Mouse (Mus musculus) intestine, embryonic 14.5 days (tissue): ENCODE results near the gene Vax2. TPM values are rescaled to one million over a fixed set of nuclear protein-coding genes. Genes with fewer than 3 reads are reported as not detected.

Experiments
- ATAC-seq: fragments of 200-750 bp; cut with Nextera tagmentation; replicated peaks from 2 replicates; pipeline ENCODE4 v1.8.0; 2017; ENCODE audit warnings: low read depth, moderate number of reproducible peaks, moderate TSS enrichment, moderate library complexity; ENCODE audit not compliant: low FRiP score, low TSS enrichment
- DNase-seq: peaks from one replicate; pipeline ENCODE4 v3.0.0-alpha.2; 2018; ENCODE audit warnings: low spot score
- H3K27ac ChIP-seq: fragments of 300-500 bp; sonication (generic); 2 replicates; pipeline ENCODE4 v1.5.1; 2014; ENCODE audit warnings: low read depth, mild to moderate bottlenecking, control low read depth
- H3K27me3 ChIP-seq: fragments of 300-500 bp; sonication (generic); replicated peaks from 2 replicates; pipeline ENCODE4 v1.6.1; 2014; ENCODE audit warnings: low read length, control low read depth; ENCODE audit not compliant: control insufficient read depth, insufficient read depth
- H3K36me3 ChIP-seq: fragments of 300-500 bp; sonication (generic); 2 replicates; pipeline ENCODE4 v1.6.1; 2014; ENCODE audit warnings: low read length, control low read depth; ENCODE audit not compliant: control insufficient read depth, insufficient read depth
- H3K4me1 ChIP-seq: fragments of 300-500 bp; sonication (generic); replicated peaks from 2 replicates; pipeline ENCODE4 v1.6.1; 2014; ENCODE audit warnings: low read length, control low read depth, mixed read lengths; ENCODE audit not compliant: control insufficient read depth, insufficient read depth
- H3K4me2 ChIP-seq: fragments of 300-500 bp; sonication (generic); 2 replicates; pipeline ENCODE4 v1.6.1; 2014; ENCODE audit warnings: low read length
- H3K4me3 ChIP-seq: fragments of 300-500 bp; sonication (generic); 2 replicates; pipeline ENCODE4 v1.5.1; 2014; ENCODE audit warnings: low read depth, low read length, control low read depth, mixed read lengths
- H3K9ac ChIP-seq: fragments of 300-500 bp; sonication (generic); 2 replicates; pipeline ENCODE4 v1.6.1; 2014; ENCODE audit warnings: mild to moderate bottlenecking, low read length
- H3K9me3 ChIP-seq: fragments of 300-500 bp; sonication (generic); 2 replicates; pipeline ENCODE4 v1.6.1; 2016; ENCODE audit warnings: low read length, control low read depth; ENCODE audit not compliant: control insufficient read depth
- WGBS: fragments of 180-500 bp; shearing (Covaris S2); extraction: QIAGEN DNeasy Blood & Tissue Kit; methylation state at CpG from one replicate; pipeline ENCODE4 v1.1.7; 2014; 5-methylcytosine and 5-hydroxymethylcytosine counted together
- polyA plus RNA-seq: library from polyadenylated mRNA; unstranded; fragments of >200 nt; fragmentation: Nextera tagmentation; extraction: Ambion mirVana; gene quantifications from 2 replicates; pipeline ENCODE4 v1.2.1, GENCODE M21; 2014

Gene Vax2
- polyA plus RNA-seq, 1 experiment from 2014 or later: not detected

- no peak overlapping the region for H3K9ac ChIP-seq
- H3K36me3 ChIP-seq: no peaks in the 10 kb centered on the region
- ATAC-seq (no peak), DNase-seq (no peak)
- H3K4me1 ChIP-seq: no peaks in the 10 kb centered on the region
- WGBS: 17% methylated on average over 5 of the region's 5 CpGs
- no peak overlapping the region for H3K4me3 ChIP-seq
- H3K4me2 ChIP-seq: no peak overlapping the region
- H3K27ac ChIP-seq: no peak overlapping the region
- H3K27me3 ChIP-seq: peaks cover 95% of the 10 kb centered on the region
- no peaks in the 10 kb centered on the region for H3K9me3 ChIP-seq
Observed at GRCm38 (mm10) chr6:83704701-83705100, 6.4 kb upstream of the Vax2 start.

- no peak for ATAC-seq
- H3K27me3 ChIP-seq: peaks cover 100% of the 10 kb centered on the region
- H3K4me3 ChIP-seq: no peak overlapping the region
- H3K9me3 ChIP-seq: no peaks in the 10 kb centered on the region
- DNase-seq: no peak
- WGBS: 5% methylated on average over 6 of the region's 6 CpGs
- H3K9ac ChIP-seq: no peak overlapping the region
- peaks cover 7% of the 10 kb centered on the region for H3K4me1 ChIP-seq
- H3K27ac ChIP-seq: no peak overlapping the region
- H3K36me3 ChIP-seq: no peaks in the 10 kb centered on the region
- no peak overlapping the region for H3K4me2 ChIP-seq
Observed at GRCm38 (mm10) chr6:83707738-83708510, 3.1 kb upstream of the Vax2 start.

GRCm38 (mm10) chr6:83710361-83711066 lies 550 bp upstream of the Vax2 start:
- Histone ChIP-seq H3K9ac (no peak overlapping the region), H3K4me3 (peak overlapping the region; percentile 29), H3K4me2 (peak overlapping the region; percentile 50), H3K27me3 (peaks cover 100% of the 10 kb centered on the region), H3K4me1 (peaks cover 7% of the 10 kb centered on the region), H3K36me3 (no peaks in the 10 kb centered on the region), H3K9me3 (no peaks in the 10 kb centered on the region), H3K27ac (no peak overlapping the region)
- WGBS: 1% methylated on average over 31 of the region's 32 CpGs
- no peak for DNase-seq
- ATAC-seq: peak; percentile 69

- DNase-seq (no peak), ATAC-seq (no peak)
- no peak overlapping the region for H3K9ac ChIP-seq
Observed at GRCm38 (mm10) chr6:83711725-83712475, 836 bp downstream of the Vax2 start.

GRCm38 (mm10) chr6:83713271-83714136 lies 2.4 kb downstream of the Vax2 start:
- H3K36me3 ChIP-seq: no peaks in the 10 kb centered on the region
- ATAC-seq: no peak
- H3K4me1 ChIP-seq: peaks cover 7% of the 10 kb centered on the region
- 3% methylated on average over 12 of the region's 12 CpGs for WGBS
- H3K9ac ChIP-seq: no peak overlapping the region
- no peak overlapping the region for H3K4me3 ChIP-seq
- H3K27me3 ChIP-seq: peaks cover 100% of the 10 kb centered on the region
- H3K4me2 ChIP-seq: no peak overlapping the region
- no peak overlapping the region for H3K27ac ChIP-seq
- no peaks in the 10 kb centered on the region for H3K9me3 ChIP-seq
- DNase-seq: no peak

More at GRCm38 (mm10) chr6:83711725-83712475, 836 bp downstream of the Vax2 start:
- WGBS: 1% methylated on average over 45 of the region's 45 CpGs
- H3K9me3 ChIP-seq: no peaks in the 10 kb centered on the region
- H3K27ac ChIP-seq: no peak overlapping the region
- peak overlapping the region; percentile 50 for H3K4me2 ChIP-seq
- H3K4me1 ChIP-seq: peaks cover 7% of the 10 kb centered on the region
- H3K27me3 ChIP-seq: peaks cover 100% of the 10 kb centered on the region
- no peaks in the 10 kb centered on the region for H3K36me3 ChIP-seq
- 0 out of 2 replicates have a peak overlapping the region, but pooled peaks have one; percentile 29 for H3K4me3 ChIP-seq

GRCm38 (mm10) chr6:83714221-83715123 lies 3.4 kb downstream of the Vax2 start:
- Histone ChIP-seq H3K9me3 (no peaks in the 10 kb centered on the region), H3K27me3 (peaks cover 100% of the 10 kb centered on the region), H3K36me3 (no peaks in the 10 kb centered on the region), H3K4me2 (no peak overlapping the region), H3K9ac (no peak overlapping the region), H3K4me3 (no peak overlapping the region), H3K27ac (no peak overlapping the region), H3K4me1 (peaks cover 7% of the 10 kb centered on the region)
- ATAC-seq (no peak), DNase-seq (no peak)
- 1% methylated on average over 34 of the region's 34 CpGs for WGBS

GRCm38 (mm10) chr6:83715461-83716196 lies 4.6 kb downstream of the Vax2 start:
- Histone ChIP-seq H3K36me3 (no peaks in the 10 kb centered on the region), H3K9ac (no peak overlapping the region), H3K27ac (no peak overlapping the region), H3K4me2 (no peak overlapping the region), H3K9me3 (no peaks in the 10 kb centered on the region), H3K4me1 (peaks cover 4% of the 10 kb centered on the region), H3K4me3 (no peak overlapping the region), H3K27me3 (peaks cover 100% of the 10 kb centered on the region)
- WGBS: 2% methylated on average over 30 of the region's 30 CpGs
- DNase-seq (peak; percentile 78), ATAC-seq (no peak)
